Mouse (Mus musculus): ENCODE results near the gene Dlgap1.

DNA sequence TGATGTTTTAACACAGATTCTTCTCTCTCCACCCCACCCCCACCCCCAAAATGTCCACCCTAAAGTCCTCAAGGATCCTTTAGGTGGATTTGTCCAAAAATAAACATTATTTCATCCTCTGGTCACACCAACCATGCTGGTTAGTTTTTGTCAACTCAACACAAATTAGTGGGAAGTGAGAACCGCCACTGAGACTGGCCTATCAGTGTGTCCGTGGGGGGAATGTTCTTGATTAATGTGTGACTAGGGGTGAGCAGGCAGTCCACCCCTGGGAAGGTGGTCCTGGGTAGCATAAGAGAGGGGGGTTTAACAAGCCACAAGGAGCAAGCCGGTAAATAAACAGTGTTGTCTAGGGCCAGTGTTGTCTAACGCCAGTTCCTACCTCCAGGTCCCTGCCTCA is 862.7 kb downstream of the Dlgap1 start:
- TF ChIP-seq GATA1 (IDR thresholded peaks at IDR 0.05; ENCODE audit: borderline replicate concordance, low read length) (no peak), FLI1 (IDR thresholded peaks at IDR 0.05; ENCODE audit: low read length) (no peak)
